Mouse (Mus musculus) CH12.LX (cell line): Measurements from ENCODE around the gene Cacna1c. TPM values are rescaled to one million over a fixed set of nuclear protein-coding genes. Genes with fewer than 3 reads are reported as not detected.

Source experiments
- DNase-seq: peaks from one replicate; pipeline ENCODE4 v3.0.0-alpha.2; 2013; ENCODE audit errors: extremely low read depth
- H3K27ac ChIP-seq: 2 replicates; pipeline ENCODE4 v1.5.1; 2012; ENCODE audit warnings: low read depth, mild to moderate bottlenecking, control low read depth, moderate library complexity; ENCODE audit not compliant: insufficient read depth
- H3K27me3 ChIP-seq: replicated peaks from 2 replicates; pipeline ENCODE3; 2012; ENCODE audit warnings: inconsistent platforms
- H3K36me3 ChIP-seq, 2 experiments: replicated peaks in 1 of 2; 2 replicates each; pipeline versions ENCODE3 to v1.6.1; 2012; ENCODE audit warnings: inconsistent platforms in 1 of 2, low read length in 1 of 2, mild to moderate bottlenecking in 1 of 2, mixed read lengths in 1 of 2, moderate library complexity in 1 of 2; ENCODE audit not compliant: control insufficient read depth in 1 of 2, insufficient read depth in 1 of 2
- H3K4me1 ChIP-seq, 2 experiments: 2 replicates each; pipeline ENCODE4 v1.6.1; 2012; ENCODE audit warnings: inconsistent platforms in 1 of 2, moderate library complexity in 1 of 2; ENCODE audit not compliant: insufficient read depth in 2 of 2, control insufficient read depth in 1 of 2
- H3K4me2 ChIP-seq: 2 replicates; pipeline ENCODE4 v1.6.1; 2012; ENCODE audit warnings: low read depth, mild to moderate bottlenecking, control low read depth; ENCODE audit not compliant: poor library complexity, insufficient read depth, severe bottlenecking
- H3K4me3 ChIP-seq, 3 experiments: fragments of 150-350 bp in 1 of 3; sonication (generic) in 1 of 3; replicated peaks in 1 of 3; 2 replicates each; pipeline versions ENCODE3 to v1.5.1; 2011 to 2012; ENCODE audit warnings: low read depth in 2 of 3, low read length in 2 of 3, mild to moderate bottlenecking in 2 of 3, moderate library complexity in 2 of 3, control low read depth in 1 of 3, improper control_type of control experiment in 1 of 3, inconsistent platforms in 1 of 3, mixed read lengths in 1 of 3; ENCODE audit not compliant: poor library complexity in 1 of 3
- H3K79me2 ChIP-seq: replicated peaks from 2 replicates; pipeline ENCODE4 v1.6.1; 2012; ENCODE audit warnings: mild to moderate bottlenecking, moderate library complexity; ENCODE audit not compliant: control insufficient read depth, poor library complexity, insufficient read depth, severe bottlenecking; ENCODE audit errors: extremely low read depth
- H3K9ac ChIP-seq: 2 replicates; pipeline ENCODE4 v1.6.1; 2012; ENCODE audit warnings: low read depth, mild to moderate bottlenecking, control low read depth, moderate library complexity; ENCODE audit not compliant: insufficient read depth
- H3K9me3 ChIP-seq: replicated peaks from 2 replicates; pipeline ENCODE3; 2012; ENCODE audit warnings: low read length, inconsistent platforms, mixed read lengths
- BHLHE40 ChIP-seq: IDR thresholded peaks from 2 replicates; pipeline ENCODE4 v1.6.1; 2011; ENCODE audit warnings: mild to moderate bottlenecking, low read depth, low read length, improper control_type of control experiment
- CHD2 ChIP-seq: IDR thresholded peaks from 2 replicates; pipeline ENCODE4 v1.6.1; 2011; ENCODE audit warnings: low read length, improper control_type of control experiment
- CTCF ChIP-seq, 2 experiments: IDR thresholded peaks in 1 of 2; conservative IDR thresholded peaks in 1 of 2; 2 replicates each; pipeline ENCODE4 v1.5.1; 2011 to 2012; ENCODE audit warnings: low read depth in 2 of 2, low read length in 2 of 2, improper control_type of control experiment in 1 of 2, inconsistent platforms in 1 of 2, mild to moderate bottlenecking in 1 of 2, moderate library complexity in 1 of 2
- E2F4 ChIP-seq: IDR thresholded peaks from 2 replicates; pipeline ENCODE4 v1.6.1; 2011; ENCODE audit warnings: low read depth, low read length, improper control_type of control experiment; ENCODE audit not compliant: insufficient replicate concordance
- ELF1 ChIP-seq: IDR thresholded peaks from 2 replicates; pipeline ENCODE4 v1.6.1; 2014; ENCODE audit warnings: low read depth, mild to moderate bottlenecking, inconsistent platforms, low read length, improper control_type of control experiment
- EP300 ChIP-seq: IDR thresholded peaks from 2 replicates; pipeline ENCODE4 v1.6.1; 2011; ENCODE audit warnings: low read length, improper control_type of control experiment
- ETS1 ChIP-seq: conservative IDR thresholded peaks from 2 replicates; pipeline ENCODE4 v1.6.1; 2012; ENCODE audit warnings: low read depth, mild to moderate bottlenecking, inconsistent platforms, low read length, improper control_type of control experiment, moderate library complexity
- GABPA ChIP-seq: IDR thresholded peaks from 2 replicates; pipeline ENCODE4 v1.6.1; 2012; ENCODE audit warnings: low read depth, low read length, improper control_type of control experiment, inconsistent platforms; ENCODE audit not compliant: insufficient replicate concordance
- HCFC1 ChIP-seq: IDR thresholded peaks from 2 replicates; pipeline ENCODE4 v1.6.1; 2012; ENCODE audit warnings: low read depth, mild to moderate bottlenecking, inconsistent platforms, low read length, improper control_type of control experiment
- IRF4 ChIP-seq: IDR thresholded peaks from 2 replicates; pipeline ENCODE4 v1.6.1; 2014; ENCODE audit warnings: low read depth, mild to moderate bottlenecking, inconsistent platforms, low read length, improper control_type of control experiment
- MAX ChIP-seq: IDR thresholded peaks from 2 replicates; pipeline ENCODE4 v1.6.1; 2011; ENCODE audit warnings: low read length, improper control_type of control experiment
- MXI1 ChIP-seq: IDR thresholded peaks from 2 replicates; pipeline ENCODE4 v1.6.1; 2011; ENCODE audit warnings: mild to moderate bottlenecking, low read depth, low read length, improper control_type of control experiment
- NELFE ChIP-seq: IDR thresholded peaks from 2 replicates; pipeline ENCODE4 v1.6.1; 2011; ENCODE audit warnings: low read depth, low read length, improper control_type of control experiment
- NRF1 ChIP-seq: IDR thresholded peaks from 2 replicates; pipeline ENCODE4 v1.6.1; 2014; ENCODE audit warnings: low read depth, mild to moderate bottlenecking, inconsistent platforms, low read length, improper control_type of control experiment, moderate library complexity
- PAX5 ChIP-seq: IDR thresholded peaks from 2 replicates; pipeline ENCODE4 v1.6.1; 2012; ENCODE audit warnings: low read length, inconsistent platforms, mixed read lengths
- RAD21 ChIP-seq: IDR thresholded peaks from 2 replicates; pipeline ENCODE4 v1.6.1; 2011; ENCODE audit warnings: low read depth, mild to moderate bottlenecking, low read length, improper control_type of control experiment, moderate library complexity
- SMC3 ChIP-seq: IDR thresholded peaks from 2 replicates; pipeline ENCODE4 v1.6.1; 2011; ENCODE audit warnings: low read depth, low read length, improper control_type of control experiment
- TBP ChIP-seq: conservative IDR thresholded peaks from 2 replicates; pipeline ENCODE4 v1.6.1; 2011; ENCODE audit warnings: low read depth, low read length, improper control_type of control experiment
- TCF12 ChIP-seq: IDR thresholded peaks from 2 replicates; pipeline ENCODE4 v1.6.1; 2014; ENCODE audit warnings: low read depth, mild to moderate bottlenecking, inconsistent platforms, low read length, improper control_type of control experiment
- UBTF ChIP-seq: IDR thresholded peaks from 2 replicates; pipeline ENCODE4 v1.6.1; 2012; ENCODE audit warnings: low read depth, mild to moderate bottlenecking, inconsistent platforms, low read length, improper control_type of control experiment, moderate library complexity
- ZMIZ1 ChIP-seq: IDR thresholded peaks from 2 replicates; pipeline ENCODE4 v1.6.1; 2012; ENCODE audit warnings: low read depth, mild to moderate bottlenecking, inconsistent platforms, low read length, improper control_type of control experiment
- dilution Hi-C: fragments of 300-500 bp; cut with MboI; formaldehyde crosslinking; loops from 2 replicates; pipeline ENCODE4 v1.14.3; 2020; ENCODE audit warnings: low sequenced_read_pairs; ENCODE audit not compliant: extremely low pct_unique_long_range_greater_than_20kb, extremely low pct_ligation_motif_present
- in situ Hi-C: fragments of 300-500 bp; cut with MboI; formaldehyde crosslinking; loops from 3 replicates; pipeline ENCODE4 v1.14.3; 2019; ENCODE audit warnings: low sequenced_read_pairs, low pct_ligation_motif_present, low pct_unique_long_range_greater_than_20kb, mixed read lengths
- polyA plus RNA-seq: library from polyadenylated mRNA; unstranded; fragments of >175 nt; gene quantifications from 2 replicates; pipeline ENCODE4 v1.2.1, GENCODE M21; 2012; ENCODE audit warnings: low read depth; ENCODE audit not compliant: insufficient read length
- total RNA-seq, 2 experiments: library from RNA; depleted of rRNA; stranded (reverse); fragments of 300-350 nt in 1 of 2; fragments of >200 nt in 1 of 2; gene quantifications; 2 replicates each; pipeline ENCODE4 v1.2.3; 2012 to 2014

Cacna1c gene
- total and polyA plus RNA-seq, 3 experiments, result 0.04 TPM; not detected in 2

DNA sequence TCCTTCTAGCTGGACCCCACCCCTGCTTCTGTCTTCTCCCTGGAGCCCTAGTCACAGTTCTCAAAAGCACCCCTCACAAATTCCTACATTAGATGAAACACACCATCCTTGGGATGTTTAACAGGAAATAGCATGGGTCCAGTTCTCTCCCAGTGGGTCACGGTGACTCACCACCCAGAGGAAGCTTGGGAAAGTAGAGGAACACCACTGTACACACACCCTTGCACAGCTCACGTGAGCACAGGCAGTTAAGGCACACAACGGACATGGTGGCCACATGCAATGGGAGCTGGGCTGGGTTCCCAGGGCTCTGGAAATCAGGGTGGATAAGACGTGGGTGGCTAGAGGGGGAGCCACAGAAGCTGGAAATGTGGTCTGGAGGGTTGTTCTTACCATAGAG is 566.2 kb downstream of the Cacna1c start:
- Histone ChIP-seq H3K9ac (no peak overlapping the region), H3K36me3 (no peaks in the 10 kb centered on the region), H3K4me3 (no peak overlapping the region), H3K79me2 (no peaks in the 10 kb centered on the region), H3K27me3 (peaks cover 97% of the 10 kb centered on the region), H3K4me1 (no peaks in the 10 kb centered on the region), H3K4me2 (no peak overlapping the region), H3K27ac (no peak overlapping the region), H3K9me3 (no peaks in the 10 kb centered on the region)
- dilution Hi-C loops (no loop called here), in situ Hi-C loops (loop anchor here (10.0 kb wide), 1 partner anchor 475 kb away; no protein-coding TSS in a partner anchor)
- TF ChIP-seq MAX (no peak), BHLHE40 (no peak), NRF1 (no peak), TBP (no peak), PAX5 (no peak), MXI1 (no peak), RAD21 (no peak), ETS1 (no peak)
- DNase-seq, result no peak

DNA sequence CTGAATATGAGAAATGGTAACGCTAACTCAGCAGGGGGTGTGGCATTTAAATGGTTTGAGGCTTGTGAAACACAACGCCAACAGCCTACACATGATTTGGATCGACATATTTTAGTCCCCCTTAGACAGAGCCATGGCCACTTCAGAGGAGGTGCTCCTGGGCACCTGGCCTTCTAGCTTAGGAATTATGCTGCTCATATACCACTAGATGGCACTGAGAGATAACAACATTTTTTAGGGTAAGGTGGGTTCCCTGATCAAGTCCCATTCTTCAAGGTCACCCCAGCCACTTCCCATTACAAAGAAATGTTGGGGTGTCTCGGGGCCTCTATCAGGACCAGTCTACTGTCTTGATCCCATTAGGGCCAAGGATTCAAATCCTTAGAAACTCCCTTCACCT is 570.0 kb downstream of the Cacna1c start:
- dilution Hi-C loops (no loop called here), in situ Hi-C loops (no loop called here)
- Histone ChIP-seq H3K9ac (no peak overlapping the region), H3K27ac (no peak overlapping the region), H3K4me3 (no peak overlapping the region), H3K4me1 (peaks cover 4 to 7% of the 10 kb centered on the region in 2 experiments), H3K9me3 (no peaks in the 10 kb centered on the region), H3K4me2 (no peak overlapping the region), H3K27me3 (peaks cover 84% of the 10 kb centered on the region), H3K79me2 (no peaks in the 10 kb centered on the region), H3K36me3 (no peaks in the 10 kb centered on the region)
- TF ChIP-seq SMC3 (peak; percentile 52), GABPA (no peak), ELF1 (no peak), CTCF (conservative IDR thresholded peaks at IDR 0.05 in 1 of 2, IDR thresholded peaks at IDR 0.05 in 1 of 2; ENCODE audit: low read depth in 2 of 2, low read length in 2 of 2) (peak in 1 of 2 experiments; percentile 65; a peak in 2 of 4 replicates), RAD21 (peak; percentile 64)
- no peak for DNase-seq

DNA sequence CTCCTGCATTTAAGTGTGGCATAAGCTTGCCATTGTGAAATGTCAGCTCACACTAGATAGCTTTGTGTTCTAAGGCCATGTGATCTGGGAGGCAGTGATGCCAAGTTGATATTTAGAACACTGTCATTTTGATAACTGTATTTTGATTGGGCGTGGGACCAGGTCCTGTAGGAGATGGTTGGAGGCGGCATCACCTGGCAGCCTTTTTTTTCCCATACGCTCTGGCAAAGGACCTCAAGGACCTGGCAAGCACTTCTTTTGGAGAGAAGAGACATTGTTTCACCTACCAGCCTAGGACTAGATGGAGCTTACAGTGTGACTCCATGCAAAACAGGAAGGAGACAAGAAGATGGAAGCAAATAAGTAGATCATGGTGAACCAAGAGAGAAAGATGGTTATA is 572.6 kb downstream of the Cacna1c start:
- Histone ChIP-seq H3K79me2 (no peaks in the 10 kb centered on the region), H3K27ac (no peak overlapping the region), H3K36me3 (no peaks in the 10 kb centered on the region), H3K4me3 (no peak overlapping the region), H3K4me1 (peaks cover 4 to 11% of the 10 kb centered on the region in 2 experiments), H3K9ac (no peak overlapping the region), H3K4me2 (no peak overlapping the region), H3K27me3 (peaks cover 73% of the 10 kb centered on the region), H3K9me3 (no peaks in the 10 kb centered on the region)
- in situ Hi-C loops, result loop anchor here (25.0 kb wide), 1 partner anchor 714 kb away; the partner anchor contains the start of gene Lrtm2
- dilution Hi-C loops, result no loop called here
- TF ChIP-seq HCFC1, result no peak
- no peak for TF ChIP-seq CHD2
- TF ChIP-seq IRF4, result no peak
- TF ChIP-seq TCF12, result no peak
- no peak for TF ChIP-seq UBTF
- TF ChIP-seq ETS1, result no peak
- no peak for TF ChIP-seq NELFE
- TF ChIP-seq ZMIZ1, result no peak
- no peak for TF ChIP-seq EP300
- TF ChIP-seq E2F4, result no peak
- DNase-seq, result no peak
